Mouse (Mus musculus) heart, postnatal 0 days (tissue): ENCODE data around the gene Snx13. TPM values are rescaled to one million over a fixed set of nuclear protein-coding genes. Genes with fewer than 3 reads are reported as not detected.

ENCODE experiments used
- ATAC-seq: fragments of 200-750 bp; cut with Nextera tagmentation; 2 replicates; pipeline ENCODE4 v1.8.0; 2017; ENCODE audit warnings: low read depth, moderate number of reproducible peaks, moderate library complexity; ENCODE audit not compliant: insufficient read depth
- DNase-seq: peaks from one replicate; pipeline ENCODE4 v3.0.0-alpha.2; 2016; ENCODE audit warnings: low spot score
- H3K27ac ChIP-seq: fragments of 300-500 bp; sonication (generic); 2 replicates; pipeline ENCODE4 v1.5.1; 2014; ENCODE audit warnings: low read depth, mild to moderate bottlenecking
- H3K27me3 ChIP-seq: fragments of 300-500 bp; sonication (generic); 2 replicates; pipeline ENCODE4 v1.6.1; 2014; ENCODE audit warnings: low read length, mixed read lengths; ENCODE audit not compliant: control insufficient read depth, insufficient read depth
- H3K36me3 ChIP-seq: fragments of 300-500 bp; sonication (generic); replicated peaks from 2 replicates; pipeline ENCODE4 v1.6.1; 2014; ENCODE audit warnings: low read length, mixed read lengths; ENCODE audit not compliant: control insufficient read depth, insufficient read depth
- H3K4me1 ChIP-seq: fragments of 300-500 bp; sonication (generic); 2 replicates; pipeline ENCODE4 v1.6.1; 2014; ENCODE audit warnings: antibody characterized with exemption; ENCODE audit not compliant: control insufficient read depth, insufficient read depth
- H3K4me2 ChIP-seq: fragments of 300-500 bp; sonication (generic); 2 replicates; pipeline ENCODE4 v1.6.1; 2014; ENCODE audit warnings: low read depth, mild to moderate bottlenecking, low read length, moderate library complexity
- H3K4me3 ChIP-seq: fragments of 300-500 bp; sonication (generic); 2 replicates; pipeline ENCODE4 v1.5.1; 2014; ENCODE audit warnings: low read depth, low read length
- H3K9ac ChIP-seq: fragments of 300-500 bp; sonication (generic); replicated peaks from 2 replicates; pipeline ENCODE4 v1.6.1; 2014; ENCODE audit warnings: low read depth, low read length, mixed read lengths
- H3K9me3 ChIP-seq: fragments of 300-500 bp; sonication (generic); replicated peaks from 2 replicates; pipeline ENCODE4 v1.6.1; 2016; ENCODE audit warnings: low read length; ENCODE audit not compliant: control insufficient read depth
- CTCF ChIP-seq: IDR thresholded peaks from 2 replicates; pipeline ENCODE4 v1.5.1; 2016; ENCODE audit warnings: antibody characterized with exemption, control low read depth, low read depth
- EP300 ChIP-seq: IDR thresholded peaks from 2 replicates; pipeline ENCODE4 v1.6.1; 2016; ENCODE audit warnings: antibody characterized with exemption, low read depth
- WGBS: fragments of 180-500 bp; shearing (Covaris S2); extraction: QIAGEN DNeasy Blood & Tissue Kit; methylation state at CpG from one replicate; pipeline ENCODE4 v1.1.7; 2014; 5-methylcytosine and 5-hydroxymethylcytosine counted together
- polyA plus RNA-seq: library from polyadenylated mRNA; unstranded; fragments of >200 nt; fragmentation: Nextera tagmentation; extraction: Ambion mirVana; gene quantifications from 2 replicates; pipeline ENCODE4 v1.2.1, GENCODE M21; 2015
- total RNA-seq: library from RNA; depleted of rRNA; stranded (reverse); fragments of >200 nt; gene quantifications from 2 replicates; pipeline ENCODE4 v1.2.3, GENCODE M21; 2014; ENCODE audit warnings: low replicate concordance

Snx13 gene
- total and polyA plus RNA-seq, 2 experiments from 2014 or later: 22.8 to 35.1 TPM

GRCm38 (mm10) chr12:35027533-35027932 lies 19.5 kb upstream of the Snx13 start:
- Histone ChIP-seq H3K4me1 (no peaks in the 10 kb centered on the region), H3K27ac (no peak overlapping the region), H3K4me2 (no peak overlapping the region), H3K9me3 (no peaks in the 10 kb centered on the region), H3K4me3 (no peak overlapping the region), H3K27me3 (no peaks in the 10 kb centered on the region), H3K9ac (no peak overlapping the region), H3K36me3 (no peaks in the 10 kb centered on the region)
- TF ChIP-seq EP300 (no peak), CTCF (no peak)
- ATAC-seq (no peak), DNase-seq (no peak)
- 57% methylated on average over 1 of the region's 1 CpGs for WGBS

- H3K36me3 ChIP-seq: no peaks in the 10 kb centered on the region
- peak; percentile 55 for DNase-seq
- H3K27ac ChIP-seq: peak overlapping the region; percentile 51
- TF ChIP-seq CTCF: no peak
- no peak for TF ChIP-seq EP300
- 0 out of 2 replicates have a peak, but pooled peaks cover 16% of the 10 kb centered on the region for H3K4me1 ChIP-seq
- H3K4me3 ChIP-seq: peak overlapping the region; percentile 48
- peak overlapping the region; percentile 53 for H3K9ac ChIP-seq
- peak overlapping the region; percentile 67 for H3K4me2 ChIP-seq
- 6% methylated on average over 14 of the region's 14 CpGs for WGBS
- H3K9me3 ChIP-seq: no peaks in the 10 kb centered on the region
- H3K27me3 ChIP-seq: no peaks in the 10 kb centered on the region
- peak; percentile 75 for ATAC-seq
These were observed 8.1 kb upstream of the Snx13 start for GRCm38 (mm10) chr12:35038668-35039570.

DNA sequence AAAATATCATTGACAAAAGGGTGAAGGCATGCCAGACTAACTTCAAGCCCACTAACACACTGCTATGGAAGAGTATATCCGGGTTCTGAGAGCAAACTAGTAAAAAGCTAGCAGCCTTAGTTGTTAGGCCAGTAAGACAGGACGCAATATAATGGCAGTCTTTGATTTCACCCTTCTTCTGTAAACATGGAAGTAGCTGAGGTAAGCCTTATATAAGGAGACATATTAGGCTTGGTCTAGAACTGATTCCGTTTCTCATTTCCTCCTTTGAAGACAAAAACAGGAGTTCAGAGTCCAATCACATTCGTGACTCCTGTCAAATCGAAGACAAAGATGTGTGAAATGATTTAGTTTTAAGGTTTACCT lies 7.4 kb upstream of the Snx13 start:
- TF ChIP-seq CTCF: no peak
- TF ChIP-seq EP300: no peak
- peak overlapping the region; percentile 48; the same call in 1 of the 2 replicates for H3K4me3 ChIP-seq
- WGBS: 63% methylated on average over 5 of the region's 5 CpGs

GRCm38 (mm10) chr12:35041964-35042363 lies 5.0 kb upstream of the Snx13 start:
- ATAC-seq: no peak

More for the DNA sequence above, 7.4 kb upstream of the Snx13 start:
- no peak for DNase-seq
- Histone ChIP-seq H3K4me2 (peak overlapping the region; percentile 67), H3K36me3 (no peaks in the 10 kb centered on the region), H3K9me3 (no peaks in the 10 kb centered on the region), H3K9ac (no peak overlapping the region), H3K4me1 (0 out of 2 replicates have a peak, but pooled peaks cover 16% of the 10 kb centered on the region), H3K27me3 (no peaks in the 10 kb centered on the region), H3K27ac (peak overlapping the region; percentile 51)
- ATAC-seq: no peak

DNA sequence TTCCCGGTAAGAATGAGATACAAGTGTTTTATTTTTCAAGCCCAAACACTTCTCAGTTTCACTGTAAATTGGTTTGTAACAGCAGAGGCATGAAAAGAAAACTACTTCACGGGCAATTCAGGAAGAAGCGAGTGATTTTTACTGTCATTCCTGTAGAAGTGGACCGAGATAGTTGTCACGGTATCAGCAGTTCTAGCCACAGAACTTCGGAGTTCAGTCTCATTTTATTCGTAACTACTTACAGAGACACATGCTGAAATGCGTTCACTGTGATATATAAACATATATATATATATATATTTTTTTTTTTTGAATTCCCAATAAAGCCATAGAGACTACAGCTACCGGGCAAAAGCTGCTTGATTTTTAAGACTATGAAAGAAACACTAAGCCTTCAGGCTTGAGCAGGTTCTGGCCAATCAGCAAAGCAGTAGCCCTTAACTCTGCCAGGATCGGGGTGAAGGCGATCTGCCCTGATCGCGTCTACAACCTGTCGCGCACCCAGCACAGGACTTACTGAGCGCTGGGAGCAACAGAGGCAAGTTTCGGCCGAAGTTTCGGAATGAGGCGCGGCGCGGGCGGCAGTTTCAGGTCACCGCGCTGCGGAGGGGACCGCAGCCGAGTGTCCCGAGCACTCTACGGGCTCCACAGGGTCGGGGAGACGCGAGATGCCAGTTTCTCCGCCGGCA lies 532 bp upstream of the Snx13 start:
- Histone ChIP-seq H3K9ac (peak overlapping the region; percentile 94), H3K27ac (peak overlapping the region; percentile 94), H3K4me2 (peak overlapping the region; percentile 76), H3K4me3 (peak overlapping the region; percentile 77), H3K36me3 (no peaks in the 10 kb centered on the region), H3K27me3 (no peaks in the 10 kb centered on the region), H3K9me3 (no peaks in the 10 kb centered on the region), H3K4me1 (peaks cover 10% of the 10 kb centered on the region)
- no peak for DNase-seq
- TF ChIP-seq CTCF: no peak
- no peak for TF ChIP-seq EP300
- WGBS: under 1% methylated on average over 36 of the region's 36 CpGs
- ATAC-seq: peak; percentile 48

More at GRCm38 (mm10) chr12:35041964-35042363, 5.0 kb upstream of the Snx13 start:
- Histone ChIP-seq H3K4me2 (no peak overlapping the region), H3K9me3 (no peaks in the 10 kb centered on the region), H3K9ac (no peak overlapping the region), H3K4me3 (no peak overlapping the region), H3K27me3 (no peaks in the 10 kb centered on the region), H3K36me3 (no peaks in the 10 kb centered on the region), H3K27ac (no peak overlapping the region), H3K4me1 (0 out of 2 replicates have a peak, but pooled peaks cover 16% of the 10 kb centered on the region)
- no peak for TF ChIP-seq CTCF
- no peak for TF ChIP-seq EP300
- 74% methylated on average over 8 of the region's 8 CpGs for WGBS
- no peak for DNase-seq
